Mouse (Mus musculus) kidney, postnatal 4 days (tissue): ENCODE measurements around the gene 2810004N23Rik.

Experiments
- DNase-seq, 2 experiments: peaks; one replicate each; pipeline ENCODE4 v3.0.0; 2021; ENCODE audit warnings: mixed read lengths in 2 of 2

2810004N23Rik gene

GRCm38 (mm10) chr8:124819612-124820115 is 43.3 kb downstream of the 2810004N23Rik start:
- no peak for DNase-seq

- no peak for DNase-seq
Observed at GRCm38 (mm10) chr8:124817361-124817760, 45.6 kb downstream of the 2810004N23Rik start.

- DNase-seq, result no peak
Observed at GRCm38 (mm10) chr8:124816866-124817265, 46.1 kb downstream of the 2810004N23Rik start.

GRCm38 (mm10) chr8:124815870-124816269 is 47.0 kb downstream of the 2810004N23Rik start:
- no peak for DNase-seq

GRCm38 (mm10) chr8:124813326-124813725 is 49.6 kb downstream of the 2810004N23Rik start:
- DNase-seq, result no peak

GRCm38 (mm10) chr8:124810689-124811394 is 52.1 kb downstream of the 2810004N23Rik start:
- DNase-seq, result no peak

- DNase-seq, result peak; percentile 26 to 50
Observed at GRCm38 (mm10) chr8:124810056-124810610, 52.8 kb downstream of the 2810004N23Rik start.

- DNase-seq, result no peak
Observed at GRCm38 (mm10) chr8:124809419-124809818, 53.5 kb downstream of the 2810004N23Rik start.

GRCm38 (mm10) chr8:124805990-124806389 is 56.9 kb downstream of the 2810004N23Rik start:
- no peak for DNase-seq

GRCm38 (mm10) chr8:124803824-124804702 is 58.9 kb downstream of the 2810004N23Rik start:
- DNase-seq, result no peak

GRCm38 (mm10) chr8:124800542-124800941 is 62.4 kb downstream of the 2810004N23Rik start:
- DNase-seq, result no peak

- no peak for DNase-seq
Observed at GRCm38 (mm10) chr8:124795781-124796488, 67.0 kb downstream of the 2810004N23Rik start.

- peak; percentile 78 to 82 for DNase-seq
Observed at GRCm38 (mm10) chr8:124794486-124794780, 68.5 kb downstream of the 2810004N23Rik start.

GRCm38 (mm10) chr8:124793661-124794485 is 69.0 kb downstream of the 2810004N23Rik start:
- DNase-seq, result peak in 1 of 2 experiments; percentile 27

- peak; percentile 97 to 98 for DNase-seq
Observed at GRCm38 (mm10) chr8:124793172-124793651, 69.7 kb downstream of the 2810004N23Rik start.

GRCm38 (mm10) chr8:124792708-124793107 is 70.2 kb downstream of the 2810004N23Rik start, which contains the start of gene Trim67:
Gene Trim67, plus strand, starts transcription at chr8:124793092.
- peak; percentile 72 to 81 for DNase-seq

GRCm38 (mm10) chr8:124792186-124792585 is 70.7 kb downstream of the 2810004N23Rik start:
- peak; percentile 19 to 47 for DNase-seq

- DNase-seq, result no peak
Observed at GRCm38 (mm10) chr8:124791751-124792150, 71.2 kb downstream of the 2810004N23Rik start.

GRCm38 (mm10) chr8:124790676-124791075 is 72.2 kb downstream of the 2810004N23Rik start:
- no peak for DNase-seq
